Mouse (Mus musculus) neural tube, embryonic 13.5 days (tissue): ENCODE measurements around the gene Gnaz. TPM values are rescaled to one million over a fixed set of nuclear protein-coding genes. Genes with fewer than 3 reads are reported as not detected.

Source experiments
- ATAC-seq: fragments of 200-750 bp; cut with Nextera tagmentation; 2 replicates; pipeline ENCODE4 v1.8.0; 2017; ENCODE audit warnings: low read depth, mild to moderate bottlenecking, moderate TSS enrichment, moderate library complexity
- H3K27ac ChIP-seq: fragments of 300-500 bp; sonication (generic); replicated peaks from 2 replicates; pipeline ENCODE4 v1.5.1; 2015; ENCODE audit warnings: moderate library complexity, mild to moderate bottlenecking, inconsistent platforms
- H3K27me3 ChIP-seq: fragments of 300-500 bp; sonication (generic); 2 replicates; pipeline ENCODE4 v1.6.1; 2015; ENCODE audit warnings: mild to moderate bottlenecking, inconsistent platforms
- H3K36me3 ChIP-seq: fragments of 300-500 bp; sonication (generic); 2 replicates; pipeline ENCODE4 v1.6.1; 2015; ENCODE audit warnings: mild to moderate bottlenecking, inconsistent platforms
- H3K4me1 ChIP-seq: fragments of 300-500 bp; sonication (generic); replicated peaks from 2 replicates; pipeline ENCODE4 v1.6.1; 2015; ENCODE audit warnings: inconsistent platforms
- H3K4me2 ChIP-seq: fragments of 300-500 bp; sonication (generic); 2 replicates; pipeline ENCODE4 v1.6.1; 2015; ENCODE audit warnings: inconsistent platforms, mild to moderate bottlenecking, moderate library complexity
- H3K4me3 ChIP-seq: fragments of 300-500 bp; sonication (generic); 2 replicates; pipeline ENCODE4 v1.5.1; 2015; ENCODE audit warnings: mild to moderate bottlenecking, inconsistent platforms
- H3K9ac ChIP-seq: fragments of 300-500 bp; sonication (generic); 2 replicates; pipeline ENCODE4 v1.6.1; 2015; ENCODE audit warnings: moderate library complexity, mild to moderate bottlenecking, inconsistent platforms
- H3K9me3 ChIP-seq: fragments of 300-500 bp; sonication (generic); 2 replicates; pipeline ENCODE4 v1.6.1; 2016; ENCODE audit warnings: inconsistent platforms
- WGBS: fragments of 180-500 bp; shearing (Covaris S2); methylation state at CpG from one replicate; pipeline ENCODE4 v1.1.7; 2015; 5-methylcytosine and 5-hydroxymethylcytosine counted together
- polyA plus RNA-seq: library from polyadenylated mRNA; unstranded; fragments of >200 nt; fragmentation: Nextera tagmentation; extraction: Ambion mirVana; gene quantifications from 2 replicates; pipeline ENCODE4 v1.2.1, GENCODE M21; 2015

The Gnaz gene
- polyA plus RNA-seq, 1 experiment from 2014 or later: 51.9 TPM

DNA sequence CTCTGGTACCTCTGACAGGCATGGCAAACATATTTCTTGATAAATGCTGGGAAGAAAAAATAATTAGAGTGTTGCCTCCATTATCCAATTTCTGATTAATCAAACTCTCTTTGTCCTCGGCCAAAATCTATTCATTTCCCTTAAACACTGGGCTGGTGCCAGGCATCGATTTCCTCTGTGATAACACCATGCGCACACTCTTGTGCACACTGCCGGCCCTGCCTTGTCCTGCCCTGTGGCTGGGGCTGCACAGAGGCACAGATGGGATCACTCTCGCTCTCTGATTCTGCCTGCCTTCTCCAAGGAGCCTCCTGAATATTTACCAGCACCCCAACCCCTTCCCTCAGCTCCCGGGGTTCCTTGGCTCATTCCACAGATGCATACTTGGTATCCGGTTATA lies 8.6 kb downstream of the Gnaz start:
- Histone ChIP-seq H3K4me2 (no peak overlapping the region), H3K4me1 (peaks cover 15% of the 10 kb centered on the region), H3K27ac (no peak overlapping the region), H3K36me3 (peaks cover 4% of the 10 kb centered on the region; the same call in 1 of the 2 replicates), H3K27me3 (no peaks in the 10 kb centered on the region), H3K9me3 (no peaks in the 10 kb centered on the region), H3K9ac (no peak overlapping the region), H3K4me3 (no peak overlapping the region)
- ATAC-seq: no peak
- WGBS: 84% methylated on average over 7 of the region's 7 CpGs

DNA sequence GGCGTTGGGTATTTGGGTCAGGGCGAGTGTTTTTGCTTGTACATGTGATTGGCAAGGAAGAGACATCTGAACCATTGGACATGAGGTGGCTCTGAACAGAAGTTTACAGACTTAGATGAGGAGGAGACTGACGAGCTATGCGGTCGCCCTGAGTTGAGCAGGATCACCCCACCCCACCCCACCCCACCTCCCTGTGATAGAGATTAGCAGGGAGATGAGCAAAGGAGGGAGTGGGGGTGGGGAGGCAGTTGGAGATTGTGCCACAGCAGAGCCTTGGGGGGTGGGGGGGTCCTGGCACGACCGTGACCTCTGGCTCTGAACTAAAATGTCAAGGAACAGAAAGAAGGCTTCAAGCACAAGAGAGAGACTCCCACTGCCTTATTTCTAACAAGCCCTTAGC lies 9.5 kb downstream of the Gnaz start:
- H3K9me3 ChIP-seq: no peaks in the 10 kb centered on the region
- no peak overlapping the region for H3K4me2 ChIP-seq
- no peak overlapping the region for H3K27ac ChIP-seq
- H3K36me3 ChIP-seq: peaks cover 8% of the 10 kb centered on the region; the same call in 1 of the 2 replicates
- no peak overlapping the region for H3K9ac ChIP-seq
- ATAC-seq: no peak
- H3K4me1 ChIP-seq: peaks cover 15% of the 10 kb centered on the region
- 87% methylated on average over 7 of the region's 7 CpGs for WGBS
- H3K27me3 ChIP-seq: no peaks in the 10 kb centered on the region
- H3K4me3 ChIP-seq: no peak overlapping the region

DNA sequence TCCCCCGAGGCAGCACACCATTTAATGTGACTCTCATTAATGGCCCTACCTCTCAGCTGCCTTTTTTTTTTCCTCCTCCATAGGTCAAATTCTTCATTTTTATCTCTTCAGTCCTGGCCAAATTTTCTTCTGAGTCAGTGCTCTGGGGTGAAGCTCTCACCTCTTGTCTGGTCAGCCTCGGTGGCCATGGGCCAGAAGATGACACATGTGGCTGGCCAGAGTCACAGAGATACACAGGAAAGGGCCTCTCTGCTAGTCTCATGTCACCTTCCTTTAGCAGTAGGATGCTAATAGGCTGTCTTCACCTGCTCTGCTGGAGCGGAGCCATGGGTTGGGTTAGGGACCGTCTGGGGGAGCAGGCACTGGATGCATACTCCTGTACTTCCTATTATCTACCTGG lies 11.1 kb downstream of the Gnaz start:
- Histone ChIP-seq H3K36me3 (peaks cover 16% of the 10 kb centered on the region), H3K27ac (no peak overlapping the region), H3K4me2 (no peak overlapping the region), H3K4me3 (no peak overlapping the region), H3K4me1 (peaks cover 15% of the 10 kb centered on the region), H3K9me3 (no peaks in the 10 kb centered on the region), H3K9ac (no peak overlapping the region), H3K27me3 (no peaks in the 10 kb centered on the region)
- 88% methylated on average over 4 of the region's 4 CpGs for WGBS
- no peak for ATAC-seq

DNA sequence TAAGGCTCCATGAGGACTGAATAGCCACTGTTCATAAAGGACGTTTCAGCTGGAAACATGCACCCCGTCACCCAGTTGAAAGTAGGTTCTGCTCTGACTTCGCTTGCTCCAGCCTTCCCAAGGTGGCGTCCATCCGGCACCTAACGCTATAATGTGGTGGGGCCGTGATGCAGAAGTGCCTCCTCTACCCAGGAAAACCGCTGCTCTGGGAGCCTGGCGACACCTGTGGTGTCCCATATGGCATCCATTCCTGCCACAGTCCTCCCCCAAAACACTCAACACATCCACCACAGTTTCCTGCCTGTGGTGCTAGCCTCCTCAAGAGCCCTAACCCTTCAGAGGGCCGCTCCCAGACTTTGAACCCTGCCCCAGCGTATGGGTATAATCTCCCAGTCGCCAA lies 14.2 kb downstream of the Gnaz start:
- no peak overlapping the region for H3K27ac ChIP-seq
- 90% methylated on average over 12 of the region's 12 CpGs for WGBS
- no peak overlapping the region for H3K4me2 ChIP-seq
- no peak overlapping the region for H3K4me3 ChIP-seq
- H3K9ac ChIP-seq: no peak overlapping the region
- no peak for ATAC-seq
- no peaks in the 10 kb centered on the region for H3K27me3 ChIP-seq
- peaks cover 15% of the 10 kb centered on the region for H3K4me1 ChIP-seq
- peaks cover 16% of the 10 kb centered on the region for H3K36me3 ChIP-seq
- H3K9me3 ChIP-seq: no peaks in the 10 kb centered on the region

DNA sequence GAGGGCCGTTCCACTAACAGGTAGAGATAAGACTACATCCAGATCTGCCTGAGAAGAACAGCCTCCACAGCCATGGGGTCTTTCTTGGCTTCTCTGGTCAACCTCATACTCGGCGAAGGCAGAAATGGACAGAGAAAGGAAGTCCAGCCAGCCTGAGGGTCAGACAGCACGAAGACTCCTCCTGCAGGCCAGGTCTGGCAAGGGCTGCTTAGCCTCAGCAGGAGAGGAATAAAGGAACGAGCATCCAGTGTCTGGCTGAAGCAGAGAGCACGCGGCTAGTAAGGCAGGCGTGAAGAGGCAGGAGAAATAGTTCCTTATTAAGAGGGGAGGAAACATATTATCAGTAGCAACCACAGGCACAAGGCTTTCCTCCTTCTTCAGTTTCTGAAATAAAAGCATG lies 16.2 kb downstream of the Gnaz start:
- Histone ChIP-seq H3K9ac (no peak overlapping the region), H3K27ac (no peak overlapping the region), H3K4me3 (no peak overlapping the region), H3K9me3 (no peaks in the 10 kb centered on the region), H3K4me2 (no peak overlapping the region), H3K4me1 (peaks cover 11% of the 10 kb centered on the region), H3K27me3 (no peaks in the 10 kb centered on the region), H3K36me3 (peaks cover 16% of the 10 kb centered on the region)
- whole genome bisulfite sequencing: 74% methylated on average over 8 of the region's 8 CpGs
- no peak for ATAC-seq

DNA sequence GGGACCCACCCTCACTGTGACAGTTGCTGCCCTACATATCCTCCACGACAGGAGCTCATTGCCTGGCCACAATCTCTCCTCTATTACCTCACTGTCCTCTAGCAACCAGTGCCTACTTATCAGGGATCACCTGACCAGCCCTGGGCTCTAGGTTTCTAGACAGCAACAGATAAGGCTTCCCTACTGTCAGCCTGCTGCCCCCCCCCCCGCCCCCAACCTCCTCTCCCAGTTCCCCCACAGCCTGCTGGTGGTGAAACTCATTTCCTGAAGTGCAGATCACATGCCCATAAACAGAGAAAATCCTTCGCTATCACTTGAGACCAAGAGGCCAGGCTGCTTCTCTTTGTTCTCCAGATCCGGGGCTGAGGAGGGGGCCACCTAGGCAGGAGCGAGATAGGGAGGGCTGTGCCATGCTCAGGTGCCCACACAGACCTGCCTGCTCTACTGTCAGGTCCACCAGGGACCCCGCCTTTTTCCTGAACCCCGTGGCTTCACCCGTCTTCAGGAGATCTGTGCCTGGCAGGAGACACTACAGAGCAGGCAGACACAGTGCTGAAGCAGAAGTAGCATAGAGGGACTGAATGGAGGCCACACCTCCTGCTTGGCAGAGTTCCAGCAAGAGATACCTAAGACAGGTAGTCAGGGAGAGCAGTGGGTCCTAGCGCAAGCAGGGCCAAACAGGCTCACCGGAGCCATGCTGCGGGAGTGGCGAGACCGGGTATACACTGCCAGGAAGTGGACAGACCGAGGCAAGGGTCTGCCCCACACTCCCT lies 20.9 kb downstream of the Gnaz start:
- Histone ChIP-seq H3K9me3 (no peaks in the 10 kb centered on the region), H3K27ac (no peak overlapping the region), H3K4me3 (no peak overlapping the region), H3K9ac (no peak overlapping the region), H3K4me1 (peaks cover 11% of the 10 kb centered on the region; the same call in 1 of the 2 replicates), H3K27me3 (no peaks in the 10 kb centered on the region), H3K36me3 (peaks cover 21% of the 10 kb centered on the region), H3K4me2 (no peak overlapping the region)
- WGBS: 83% methylated on average over 14 of the region's 14 CpGs
- no peak for ATAC-seq

DNA sequence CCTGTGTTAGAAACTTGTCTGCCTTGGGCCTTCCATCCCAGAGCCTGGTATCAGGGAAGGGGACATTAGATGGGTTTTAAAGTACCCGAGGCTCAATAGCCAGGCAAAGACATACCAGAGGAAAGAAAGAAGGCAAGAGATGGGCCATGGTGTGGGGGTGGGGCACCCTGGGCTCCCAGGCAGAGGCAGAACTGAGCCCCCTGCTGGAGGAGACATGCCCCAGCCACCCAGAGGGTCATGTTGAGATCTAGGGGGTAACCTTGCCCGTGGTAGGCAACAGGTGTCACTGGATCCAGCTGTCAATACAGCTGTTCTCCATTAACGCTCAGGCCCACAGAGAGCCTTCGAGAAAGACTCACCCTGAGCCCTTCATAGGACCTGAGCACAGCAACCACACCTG lies 22.8 kb downstream of the Gnaz start:
- no peak overlapping the region for H3K27ac ChIP-seq
- H3K36me3 ChIP-seq: peaks cover 21% of the 10 kb centered on the region
- no peak overlapping the region for H3K9ac ChIP-seq
- no peaks in the 10 kb centered on the region for H3K9me3 ChIP-seq
- no peak for ATAC-seq
- no peaks in the 10 kb centered on the region for H3K27me3 ChIP-seq
- 78% methylated on average over 4 of the region's 4 CpGs for WGBS
- H3K4me1 ChIP-seq: peaks cover 25% of the 10 kb centered on the region
- no peak overlapping the region for H3K4me3 ChIP-seq
- no peak overlapping the region for H3K4me2 ChIP-seq

DNA sequence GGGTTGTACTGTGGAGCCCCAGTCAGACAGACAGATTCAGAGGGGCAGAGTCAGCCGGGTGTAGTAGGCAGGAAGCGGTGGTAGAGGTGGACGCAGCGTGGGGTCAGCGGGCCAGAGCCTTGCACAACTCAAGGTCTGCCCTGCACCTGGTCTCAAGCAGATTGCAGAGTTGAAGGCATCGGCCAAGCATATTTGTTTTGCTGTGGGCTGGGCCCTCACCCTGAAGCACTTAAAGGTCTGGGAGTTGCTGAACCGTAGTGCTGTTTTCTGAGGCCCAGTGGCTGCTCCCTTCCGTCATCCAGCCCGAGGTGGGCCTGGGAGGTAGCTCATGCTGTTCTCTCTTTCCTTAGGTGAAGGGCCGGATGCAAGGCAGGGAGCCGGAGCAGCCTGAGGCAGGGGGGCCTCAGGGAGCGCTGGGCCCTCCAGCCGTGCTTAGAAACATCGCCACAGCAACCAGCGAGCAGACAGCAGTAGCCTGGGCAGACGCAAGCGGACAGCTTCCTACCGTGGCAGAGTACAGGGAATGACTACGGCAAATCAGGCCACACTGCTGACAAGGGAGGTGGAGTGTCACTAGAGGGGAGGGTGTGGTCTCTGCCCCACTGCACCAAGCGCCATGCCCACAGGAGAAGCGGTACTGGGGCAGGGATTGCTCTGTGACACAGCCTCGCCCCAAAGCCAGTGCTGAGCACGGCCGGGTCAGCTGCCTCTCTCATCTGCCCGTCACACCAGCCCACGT lies 23.8 kb downstream of the Gnaz start:
- H3K9ac ChIP-seq: no peak overlapping the region
- peaks cover 21% of the 10 kb centered on the region for H3K36me3 ChIP-seq
- H3K9me3 ChIP-seq: no peaks in the 10 kb centered on the region
- H3K4me2 ChIP-seq: no peak overlapping the region
- H3K27ac ChIP-seq: no peak overlapping the region; the same call in 1 of the 2 replicates
- no peak overlapping the region for H3K4me3 ChIP-seq
- WGBS: 49% methylated on average over 26 of the region's 26 CpGs
- H3K4me1 ChIP-seq: peaks cover 34% of the 10 kb centered on the region
- no peaks in the 10 kb centered on the region for H3K27me3 ChIP-seq
- ATAC-seq: no peak

DNA sequence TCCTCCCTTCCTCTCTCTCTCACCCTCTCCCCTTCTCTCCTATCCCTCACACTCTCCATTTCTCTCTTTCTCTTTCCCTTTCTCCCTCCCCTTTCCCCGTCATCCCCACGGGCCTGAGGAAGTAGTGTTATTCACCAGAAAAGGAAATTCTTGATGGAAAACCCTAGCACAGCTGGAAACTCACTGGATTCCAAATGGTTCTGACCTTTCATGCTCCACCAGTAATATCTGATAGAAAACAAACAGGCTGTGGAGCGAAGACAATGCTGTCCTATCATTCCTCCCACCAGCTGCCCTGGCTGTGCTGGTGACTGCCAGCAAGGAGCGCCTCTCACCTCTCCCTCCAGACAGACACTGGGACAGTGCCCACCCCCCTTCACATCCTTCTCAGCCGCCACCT lies 27.9 kb downstream of the Gnaz start:
- no peak overlapping the region; the same call in 1 of the 2 replicates for H3K9ac ChIP-seq
- H3K9me3 ChIP-seq: no peaks in the 10 kb centered on the region
- 0 out of 2 replicates have a peak overlapping the region, but pooled peaks have one; percentile 11 for H3K4me3 ChIP-seq
- peak overlapping the region; percentile 49 for H3K4me2 ChIP-seq
- H3K27ac ChIP-seq: peak overlapping the region; percentile 52
- ATAC-seq: peak; percentile 42
- H3K27me3 ChIP-seq: no peaks in the 10 kb centered on the region
- 7% methylated on average over 5 of the region's 5 CpGs for WGBS
- H3K36me3 ChIP-seq: peaks cover 21% of the 10 kb centered on the region
- H3K4me1 ChIP-seq: peaks cover 56% of the 10 kb centered on the region

DNA sequence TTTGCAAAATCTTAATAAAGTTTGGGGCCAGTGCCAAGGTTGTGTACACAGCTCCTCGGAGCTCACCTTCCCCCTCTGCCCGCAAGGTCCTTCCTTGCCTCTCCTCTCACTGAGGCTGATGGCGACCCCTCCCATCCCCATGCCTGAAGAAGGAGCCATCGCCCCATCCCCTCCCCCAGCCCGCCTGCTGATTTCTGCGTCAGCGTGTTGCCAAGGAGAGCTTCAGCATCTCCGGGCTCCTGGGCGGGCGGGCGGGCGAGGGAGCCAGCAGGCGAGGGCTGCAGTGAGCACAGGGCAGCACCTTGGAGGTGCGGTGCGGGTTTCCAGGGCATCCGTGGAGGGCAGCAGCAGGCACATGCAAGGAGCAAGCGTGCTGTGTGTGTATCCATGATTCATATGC lies 28.4 kb downstream of the Gnaz start:
- H3K4me3 ChIP-seq: peak overlapping the region; percentile 11; the same call in 1 of the 2 replicates
- no peaks in the 10 kb centered on the region for H3K27me3 ChIP-seq
- peaks cover 21% of the 10 kb centered on the region for H3K36me3 ChIP-seq
- peak overlapping the region; percentile 66 for H3K27ac ChIP-seq
- H3K4me1 ChIP-seq: peaks cover 60% of the 10 kb centered on the region
- under 1% methylated on average over 17 of the region's 17 CpGs for WGBS
- H3K9me3 ChIP-seq: no peaks in the 10 kb centered on the region
- H3K4me2 ChIP-seq: peak overlapping the region; percentile 49
- ATAC-seq: peak; percentile 65
- H3K9ac ChIP-seq: peak overlapping the region; percentile 57

DNA sequence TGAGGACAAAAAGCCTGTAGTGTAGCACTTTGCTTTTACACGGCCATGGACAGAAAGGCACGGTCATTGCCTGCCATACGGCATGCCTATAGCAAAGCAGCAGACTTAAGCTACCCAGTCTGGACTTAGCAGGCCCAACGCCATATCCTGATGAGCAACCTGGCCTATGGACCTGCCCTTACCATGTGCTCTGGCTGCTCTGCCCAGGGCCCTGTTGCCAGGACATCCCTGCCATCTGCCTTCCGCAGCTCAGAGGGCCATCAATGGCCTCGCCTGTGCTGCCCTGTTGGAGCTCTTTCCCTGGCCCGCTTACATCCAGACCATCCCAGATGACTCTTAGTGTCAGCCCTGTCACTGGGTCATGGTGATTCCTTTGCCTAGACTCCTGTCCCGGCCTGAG lies 34.4 kb downstream of the Gnaz start:
- ATAC-seq: no peak
- H3K27me3 ChIP-seq: no peaks in the 10 kb centered on the region
- no peaks in the 10 kb centered on the region for H3K9me3 ChIP-seq
- H3K9ac ChIP-seq: no peak overlapping the region
- H3K4me1 ChIP-seq: peaks cover 31% of the 10 kb centered on the region
- no peak overlapping the region for H3K27ac ChIP-seq
- WGBS: 91% methylated on average over 8 of the region's 8 CpGs
- no peak overlapping the region for H3K4me3 ChIP-seq
- H3K36me3 ChIP-seq: no peaks in the 10 kb centered on the region
- H3K4me2 ChIP-seq: no peak overlapping the region

DNA sequence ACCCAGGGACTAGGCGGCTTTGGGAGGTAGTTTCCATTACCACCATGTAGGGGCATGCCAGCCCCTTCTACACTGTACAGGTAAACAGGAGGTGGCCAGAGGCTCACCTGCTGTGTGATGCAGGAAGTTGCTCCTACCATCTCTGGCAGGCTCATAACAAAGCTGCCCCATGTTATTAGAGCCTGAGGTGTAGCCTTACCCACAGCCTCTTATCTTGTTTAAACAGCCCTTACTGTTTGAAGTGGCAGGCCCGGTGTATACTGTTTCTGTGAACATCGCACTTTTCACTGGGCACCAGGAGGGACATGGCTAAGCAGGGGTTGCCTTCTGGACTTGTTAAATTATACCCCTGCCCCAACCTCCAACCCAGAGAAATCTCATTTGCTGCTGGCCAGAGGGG lies 37.1 kb downstream of the Gnaz start:
- Histone ChIP-seq H3K4me3 (no peak overlapping the region), H3K27me3 (no peaks in the 10 kb centered on the region), H3K9me3 (no peaks in the 10 kb centered on the region), H3K4me1 (peaks cover 39% of the 10 kb centered on the region), H3K27ac (no peak overlapping the region), H3K9ac (no peak overlapping the region), H3K36me3 (no peaks in the 10 kb centered on the region), H3K4me2 (no peak overlapping the region)
- WGBS: 89% methylated on average over 3 of the region's 3 CpGs
- ATAC-seq: no peak
